Mouse (Mus musculus) embryonic facial prominence, embryonic 10.5 days (tissue): ENCODE results near the gene Gabra3. TPM values are rescaled to one million over a fixed set of nuclear protein-coding genes. Genes with fewer than 3 reads are reported as not detected.

ENCODE experiments used
- DNase-seq: peaks from one replicate; pipeline ENCODE4 v3.0.0-alpha.2; 2017; ENCODE audit warnings: low spot score
- H3K27ac ChIP-seq: fragments of 300-500 bp; sonication (generic); replicated peaks from 2 replicates; pipeline ENCODE4 v1.5.1; 2016; ENCODE audit warnings: mild to moderate bottlenecking
- H3K27me3 ChIP-seq: fragments of 300-500 bp; sonication (generic); replicated peaks from 2 replicates; pipeline ENCODE4 v1.6.1; 2016; ENCODE audit warnings: low read depth, mild to moderate bottlenecking; ENCODE audit not compliant: poor library complexity, severe bottlenecking
- H3K36me3 ChIP-seq: fragments of 300-500 bp; sonication (generic); replicated peaks from 2 replicates; pipeline ENCODE4 v1.6.1; 2016; ENCODE audit warnings: mild to moderate bottlenecking, moderate library complexity
- H3K4me1 ChIP-seq: fragments of 300-500 bp; sonication (generic); 2 replicates; pipeline ENCODE4 v1.6.1; 2016
- H3K4me3 ChIP-seq: fragments of 300-500 bp; sonication (generic); 2 replicates; pipeline ENCODE4 v1.5.1; 2016; ENCODE audit warnings: mild to moderate bottlenecking, moderate library complexity
- H3K9me3 ChIP-seq: fragments of 300-500 bp; sonication (generic); 2 replicates; pipeline ENCODE4 v1.6.1; 2016; ENCODE audit warnings: mild to moderate bottlenecking
- WGBS: fragments of 180-500 bp; shearing (Covaris S2); methylation state at CpG from one replicate; pipeline ENCODE4 v1.1.7; 2016; 5-methylcytosine and 5-hydroxymethylcytosine counted together
- microRNA counts: library from miRNA; unstranded; fragments of <30 nt; microRNA quantifications from one replicate; lab custom pipeline; 2017
- microRNA-seq: library from miRNA; unstranded; fragments of <30 nt; microRNA quantifications from one replicate; pipeline ENCODE4, GENCODE M21; 2017
- polyA plus RNA-seq: library from polyadenylated mRNA; unstranded; fragments of >200 nt; fragmentation: Nextera tagmentation; extraction: Ambion mirVana; gene quantifications from 2 replicates; pipeline ENCODE4 v1.2.1, GENCODE M21; 2016

Gene Gabra3
- 1.9 and 2.5 TPM in 2 replicates for polyA plus RNA-seq

GRCm38 (mm10) chrX:72656230-72656898, at the start of gene Gabra3:
TSS of gene Gabra3 (minus strand) at chrX:72656848.
- 13% methylated on average over 4 of the region's 4 CpGs for WGBS
- peak within 1 kb of the TSS; percentile 57 for H3K4me3 ChIP-seq
- H3K9me3 ChIP-seq, result no peaks in the 10 kb centered on the region
- DNase-seq, result peak; percentile 52
- H3K27me3 ChIP-seq, result peaks cover 25% of the 10 kb centered on the region
- no peaks in the 10 kb centered on the region for H3K36me3 ChIP-seq
- H3K27ac ChIP-seq, result peak within 1 kb of the TSS; percentile 63; the same call in 1 of the 2 replicates
- peaks cover 8% of the 10 kb centered on the region for H3K4me1 ChIP-seq

- no peaks in the 10 kb centered on the region for H3K36me3 ChIP-seq
- no peaks in the 10 kb centered on the region for H3K9me3 ChIP-seq
- H3K4me1 ChIP-seq, result peaks cover 8% of the 10 kb centered on the region
- H3K27me3 ChIP-seq, result peaks cover 25% of the 10 kb centered on the region
- no peak for DNase-seq
- peak overlapping the region; percentile 57 for H3K4me3 ChIP-seq
- H3K27ac ChIP-seq, result peak overlapping the region; percentile 63; the same call in 1 of the 2 replicates
- WGBS, result 13% methylated on average over 11 of the region's 11 CpGs
These were observed 859 bp downstream of the Gabra3 start for GRCm38 (mm10) chrX:72655789-72656188.

- peak overlapping the region; percentile 63; the same call in 1 of the 2 replicates for H3K27ac ChIP-seq
- H3K4me1 ChIP-seq, result peaks cover 8% of the 10 kb centered on the region
- peaks cover 25% of the 10 kb centered on the region for H3K27me3 ChIP-seq
- H3K9me3 ChIP-seq, result no peaks in the 10 kb centered on the region
- peak; percentile 31 for DNase-seq
- peak overlapping the region; percentile 57 for H3K4me3 ChIP-seq
- H3K36me3 ChIP-seq, result no peaks in the 10 kb centered on the region
- 13% methylated on average over 5 of the region's 5 CpGs for WGBS
These were observed 1.3 kb downstream of the Gabra3 start for GRCm38 (mm10) chrX:72655381-72655780.

- Histone ChIP-seq H3K9me3 (no peaks in the 10 kb centered on the region), H3K4me1 (peaks cover 8% of the 10 kb centered on the region), H3K36me3 (no peaks in the 10 kb centered on the region), H3K27ac (no peak overlapping the region), H3K27me3 (peaks cover 17% of the 10 kb centered on the region), H3K4me3 (no peak overlapping the region)
- 72% methylated on average over 3 of the region's 3 CpGs for whole genome bisulfite sequencing
- DNase-seq, result no peak
These were observed 6.0 kb downstream of the Gabra3 start for GRCm38 (mm10) chrX:72650688-72651087.

- Histone ChIP-seq H3K4me1 (no peaks in the 10 kb centered on the region), H3K36me3 (no peaks in the 10 kb centered on the region), H3K4me3 (no peak overlapping the region), H3K27me3 (no peaks in the 10 kb centered on the region), H3K27ac (no peak overlapping the region), H3K9me3 (no peaks in the 10 kb centered on the region)
- 57% methylated on average over 2 of the region's 2 CpGs for WGBS
- DNase-seq, result peak; percentile 10
These were observed 12.0 kb downstream of the Gabra3 start for GRCm38 (mm10) chrX:72644691-72645090.

- no peaks in the 10 kb centered on the region for H3K27me3 ChIP-seq
- H3K27ac ChIP-seq, result no peak overlapping the region
- no peaks in the 10 kb centered on the region for H3K36me3 ChIP-seq
- H3K4me1 ChIP-seq, result no peaks in the 10 kb centered on the region
- H3K4me3 ChIP-seq, result no peak overlapping the region
- DNase-seq, result no peak
- H3K9me3 ChIP-seq, result no peaks in the 10 kb centered on the region
- 84% methylated on average over 5 of the region's 5 CpGs for WGBS
These were observed 159.4 kb downstream of the Gabra3 start for GRCm38 (mm10) chrX:72497284-72497683.

- Histone ChIP-seq H3K27ac (no peak overlapping the region), H3K27me3 (no peaks in the 10 kb centered on the region), H3K36me3 (no peaks in the 10 kb centered on the region), H3K4me3 (no peak overlapping the region), H3K9me3 (no peaks in the 10 kb centered on the region), H3K4me1 (no peaks in the 10 kb centered on the region)
- 93% methylated on average over 2 of the region's 2 CpGs for WGBS
- no peak for DNase-seq
These were observed 166.8 kb downstream of the Gabra3 start for GRCm38 (mm10) chrX:72489806-72490205.

- Histone ChIP-seq H3K27me3 (no peaks in the 10 kb centered on the region), H3K4me1 (no peaks in the 10 kb centered on the region), H3K9me3 (no peaks in the 10 kb centered on the region), H3K27ac (no peak within 1 kb of the TSS), H3K4me3 (no peak within 1 kb of the TSS), H3K36me3 (no peaks in the 10 kb centered on the region)
- DNase-seq, result no peak
- 92% methylated on average over 6 of the region's 6 CpGs for WGBS
These were observed 269.9 kb downstream of the Gabra3 start, which contains the start of gene Magea10 for GRCm38 (mm10) chrX:72386758-72387157. TSS of gene Magea10 (minus strand) at chrX:72386858.

MicroRNAs within 50 kb of the gene (microRNA counts, 519-probe panel; counts per million panel counts)
- microRNA mmu-miR-105 (lab: Ali Mortazavi, UCI), result 188 counts per million, percentile 57 among the panel's probes with 10 or more counts
- 188 counts per million, percentile 57 among the panel's probes with 10 or more counts for microRNA mmu-miR-767 (lab: Ali Mortazavi, UCI)

Small RNA genes lying within 50 kb of the gene (microRNA-seq; reads per million reads assigned to microRNA genes)
- not detected for gene Mir105
- gene Mir767, result not detected

Other genes starting within 250 kb of the Gabra3 start
- 0.18 and 0.24 TPM in 2 replicates for gene Gabrq, start 168.3 kb upstream of the Gabra3 start, polyA plus RNA-seq